Mouse (Mus musculus): Measurements from ENCODE around the gene Gdf7. TPM values are rescaled to one million over a fixed set of nuclear protein-coding genes. Genes with fewer than 3 reads are reported as not detected.

Gdf7 gene
- 0.25 and 0.32 TPM in 2 replicates for polyA plus RNA-seq (2015; fragmentation: Nextera tagmentation; extraction: Ambion mirVana)

DNA sequence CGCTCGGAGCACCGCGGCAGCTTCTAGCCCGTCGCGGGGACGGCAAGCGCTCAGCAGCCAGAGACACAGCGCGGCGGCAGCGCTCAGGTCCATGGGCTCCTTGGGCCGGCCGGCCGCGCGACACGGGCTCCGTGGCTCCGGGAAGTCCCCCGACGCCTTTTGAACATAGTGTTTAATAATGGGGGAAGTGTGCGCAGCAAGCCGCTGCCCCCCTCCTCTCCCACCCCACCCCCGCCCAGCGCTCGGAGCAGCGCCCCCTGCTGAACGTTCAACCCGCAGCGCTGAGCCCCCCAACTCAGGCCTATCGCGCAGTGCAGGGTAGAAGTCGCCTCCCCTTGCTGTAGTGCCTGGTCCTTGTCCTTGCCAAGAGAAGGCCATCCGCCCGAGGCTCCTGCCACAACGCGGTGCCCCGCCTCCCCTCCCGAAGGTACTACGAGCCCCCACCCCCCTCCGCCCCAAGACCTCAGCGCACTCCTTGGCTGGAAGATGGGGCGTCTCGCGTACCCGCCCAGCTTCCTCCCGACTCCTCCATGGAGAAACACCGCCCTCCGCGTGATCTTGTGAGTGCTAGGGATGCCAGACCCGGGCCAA lies at the start of gene Gdf7:
Gene Gdf7, minus strand, starts transcription at position 114 of the 591 bp plus-strand sequence.

GRCm38 (mm10) chr12:8313270-8313771 lies 11.6 kb upstream of the Gdf7 start, which contains the start of gene Hs1bp3:
Gene Hs1bp3, plus strand, starts transcription at chr12:8313432.

Other genes with a start within 250 kb of the Gdf7 start
- 63.3 and 67.7 TPM in 2 replicates for gene Ldah, start 93.8 kb downstream of the Gdf7 start, polyA plus RNA-seq (2015; fragmentation: Nextera tagmentation; extraction: Ambion mirVana)
- gene Hs1bp3, start 11.5 kb upstream of the Gdf7 start, polyA plus RNA-seq (2015; fragmentation: Nextera tagmentation; extraction: Ambion mirVana): 7.2 and 7.8 TPM in 2 replicates
- 96.4 and 102 TPM in 2 replicates for gene Rhob, start 198.1 kb upstream of the Gdf7 start, polyA plus RNA-seq (2015; fragmentation: Nextera tagmentation; extraction: Ambion mirVana)